Mouse (Mus musculus) kidney, embryonic 14.5 days (tissue): Measurements from ENCODE around the gene Invs. TPM values are rescaled to one million over a fixed set of nuclear protein-coding genes. Genes with fewer than 3 reads are reported as not detected.

ENCODE experiments used
- ATAC-seq: fragments of 200-750 bp; cut with Nextera tagmentation; 2 replicates; pipeline ENCODE4 v1.8.0; 2017; ENCODE audit warnings: moderate number of reproducible peaks, mild to moderate bottlenecking, moderate TSS enrichment, moderate library complexity; ENCODE audit not compliant: low FRiP score, low TSS enrichment
- H3K27ac ChIP-seq: fragments of 300-500 bp; sonication (generic); 2 replicates; pipeline ENCODE4 v1.5.1; 2014; ENCODE audit warnings: low read depth, mild to moderate bottlenecking, low read length, moderate library complexity, mixed read lengths
- H3K27me3 ChIP-seq: fragments of 300-500 bp; sonication (generic); 2 replicates; pipeline ENCODE4 v1.6.1; 2014; ENCODE audit warnings: mild to moderate bottlenecking, low read length; ENCODE audit not compliant: control insufficient read depth, insufficient read depth
- H3K36me3 ChIP-seq: fragments of 300-500 bp; sonication (generic); 2 replicates; pipeline ENCODE4 v1.6.1; 2014; ENCODE audit warnings: low read length, mixed read lengths; ENCODE audit not compliant: control insufficient read depth, insufficient read depth
- H3K4me1 ChIP-seq: fragments of 300-500 bp; sonication (generic); 2 replicates; pipeline ENCODE4 v1.6.1; 2014; ENCODE audit warnings: low read length, mixed read lengths; ENCODE audit not compliant: control insufficient read depth, insufficient read depth
- H3K4me2 ChIP-seq: fragments of 300-500 bp; sonication (generic); replicated peaks from 2 replicates; pipeline ENCODE4 v1.6.1; 2014; ENCODE audit warnings: low read depth, mild to moderate bottlenecking, low read length
- H3K4me3 ChIP-seq: fragments of 300-500 bp; sonication (generic); 2 replicates; pipeline ENCODE4 v1.5.1; 2014; ENCODE audit warnings: mild to moderate bottlenecking, low read length
- H3K9ac ChIP-seq: fragments of 300-500 bp; sonication (generic); 2 replicates; pipeline ENCODE4 v1.6.1; 2014; ENCODE audit warnings: low read depth, mild to moderate bottlenecking, low read length, moderate library complexity
- H3K9me3 ChIP-seq: fragments of 300-500 bp; sonication (generic); 2 replicates; pipeline ENCODE4 v1.6.1; 2016; ENCODE audit warnings: low read length; ENCODE audit not compliant: control insufficient read depth
- WGBS: fragments of 180-500 bp; shearing (Covaris S2); extraction: QIAGEN DNeasy Blood & Tissue Kit; methylation state at CpG from one replicate; pipeline ENCODE4 v1.1.7; 2014; 5-methylcytosine and 5-hydroxymethylcytosine counted together
- polyA plus RNA-seq: library from polyadenylated mRNA; unstranded; fragments of >200 nt; fragmentation: Nextera tagmentation; extraction: Ambion mirVana; gene quantifications from 2 replicates; pipeline ENCODE4 v1.2.1, GENCODE M21; 2014

Invs gene
- polyA plus RNA-seq, result 7.8 and 11.6 TPM in 2 replicates

DNA sequence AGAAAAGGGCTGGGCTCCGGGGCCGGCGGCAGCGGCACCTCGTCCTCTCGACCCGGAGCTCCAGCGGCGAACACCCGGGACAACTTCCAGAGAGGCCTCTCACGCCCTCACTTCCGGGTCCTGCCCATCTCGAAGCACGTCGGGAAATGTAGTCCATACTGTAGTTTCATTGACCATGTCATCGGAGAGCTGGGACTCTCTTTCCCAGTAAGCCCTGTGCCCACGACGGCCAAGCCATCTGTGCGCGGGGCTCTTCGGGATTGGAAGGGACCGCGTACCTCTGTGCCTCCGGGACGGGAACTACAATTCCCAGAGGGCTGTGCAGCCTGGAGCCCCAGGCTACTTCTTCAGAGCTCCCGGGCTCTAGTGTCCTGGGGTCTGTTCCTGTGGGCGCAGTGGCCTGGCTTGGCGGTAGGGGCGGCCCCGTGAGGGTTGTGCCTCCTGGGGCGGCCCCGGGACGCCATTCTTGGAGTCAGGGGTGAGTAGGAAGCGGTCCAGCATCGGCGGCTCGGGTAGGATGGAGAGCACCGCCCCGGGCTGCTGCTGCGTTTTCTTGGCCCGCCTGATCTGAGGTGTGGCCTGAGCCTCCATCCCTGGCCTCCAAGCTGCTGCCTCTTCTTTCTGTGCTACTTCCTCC is at the start of gene Invs, which contains the start of gene Erp44:
TSS of gene Invs (plus strand) at position 263 of the 637 bp plus-strand sequence.
TSS of gene Erp44 (minus strand) at position 61 of the 637 bp plus-strand sequence.
- no peaks in the 10 kb centered on the region for H3K36me3 ChIP-seq

DNA sequence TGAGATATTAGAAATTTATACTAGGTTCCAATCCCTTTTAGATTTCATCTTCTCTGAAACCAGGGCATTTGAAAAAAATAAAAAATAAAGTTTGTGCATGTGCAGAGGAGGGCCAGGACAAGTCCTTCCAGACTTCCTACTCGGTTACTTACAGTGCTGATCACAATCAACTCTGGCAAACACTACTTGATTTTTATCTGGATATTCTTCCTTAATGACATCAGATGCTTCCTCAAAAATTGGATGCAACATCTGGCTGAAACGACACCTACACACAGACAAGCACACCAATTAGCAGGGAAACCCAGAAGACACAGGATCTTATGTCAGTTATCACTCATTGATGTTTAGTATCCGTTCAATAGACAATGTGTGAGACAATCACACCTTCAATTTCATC is 42.8 kb upstream of the Invs start:
- no peak for ATAC-seq
- H3K9ac ChIP-seq, result no peak overlapping the region
- no peaks in the 10 kb centered on the region for H3K4me1 ChIP-seq
- peaks cover 6% of the 10 kb centered on the region; the same call in 1 of the 2 replicates for H3K36me3 ChIP-seq
- H3K27me3 ChIP-seq, result no peaks in the 10 kb centered on the region
- H3K4me2 ChIP-seq, result no peak overlapping the region
- no peak overlapping the region for H3K4me3 ChIP-seq
- no peaks in the 10 kb centered on the region for H3K9me3 ChIP-seq
- WGBS, result 86% methylated on average over 3 of the region's 3 CpGs
- no peak overlapping the region for H3K27ac ChIP-seq

More for the DNA sequence above, at the start of gene Invs, which contains the start of gene Erp44:
- under 1% methylated on average over 41 of the region's 41 CpGs for WGBS
- no peaks in the 10 kb centered on the region for H3K9me3 ChIP-seq
- peak within 1 kb of the TSS; percentile 86 for H3K9ac ChIP-seq
- H3K4me1 ChIP-seq, result peaks cover 6% of the 10 kb centered on the region
- peak within 1 kb of the TSS; percentile 67 for H3K4me2 ChIP-seq
- H3K27ac ChIP-seq, result peak within 1 kb of the TSS; percentile 75
- no peaks in the 10 kb centered on the region for H3K27me3 ChIP-seq
- peak within 1 kb of the TSS; percentile 73 for H3K4me3 ChIP-seq
- peak; percentile 100 for ATAC-seq

DNA sequence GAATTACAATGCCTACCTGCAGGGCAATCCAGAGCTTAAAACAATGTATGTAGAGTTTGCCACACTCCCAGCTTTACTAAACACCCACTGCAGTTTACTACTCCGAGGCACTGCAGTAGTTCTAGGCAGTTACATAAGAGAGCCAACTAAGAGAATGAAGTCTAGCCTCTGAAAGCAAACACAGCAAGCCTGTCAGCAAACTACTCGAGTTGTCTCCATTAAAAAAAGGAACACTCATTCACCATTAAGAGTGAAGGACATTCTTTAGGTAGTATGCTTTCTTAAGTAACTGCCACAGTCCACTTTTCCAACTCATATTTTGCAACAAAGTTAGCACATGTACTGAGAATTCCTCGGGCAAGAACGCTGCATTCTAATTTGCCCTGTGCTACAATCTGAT is 40.5 kb upstream of the Invs start:
- H3K4me3 ChIP-seq, result no peak overlapping the region
- no peaks in the 10 kb centered on the region for H3K9me3 ChIP-seq
- H3K27me3 ChIP-seq, result no peaks in the 10 kb centered on the region
- no peak for ATAC-seq
- peaks cover 6% of the 10 kb centered on the region; the same call in 1 of the 2 replicates for H3K36me3 ChIP-seq
- no peak overlapping the region for H3K27ac ChIP-seq
- no peak overlapping the region for H3K9ac ChIP-seq
- WGBS, result 91% methylated on average over 4 of the region's 4 CpGs
- no peak overlapping the region for H3K4me2 ChIP-seq
- no peaks in the 10 kb centered on the region for H3K4me1 ChIP-seq

DNA sequence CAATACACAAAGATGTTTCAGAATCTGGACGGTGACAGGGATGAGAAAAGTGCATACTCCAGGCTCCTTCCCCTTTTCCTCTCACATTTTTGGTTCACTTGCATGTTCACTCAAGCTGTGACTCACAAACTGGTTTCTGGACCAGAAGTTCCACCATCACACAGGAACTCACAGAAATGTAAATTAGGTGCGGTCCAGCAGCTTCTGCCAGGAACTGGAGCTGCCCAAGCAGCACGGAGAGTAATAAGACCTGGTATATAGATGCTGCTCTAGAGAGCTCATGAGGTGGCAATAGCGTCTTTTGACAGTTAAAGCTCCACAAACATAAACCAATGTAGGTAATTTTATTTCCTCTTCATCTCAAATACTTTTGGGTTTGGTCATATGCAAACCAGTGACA is 37.1 kb upstream of the Invs start:
- Histone ChIP-seq H3K4me2 (no peak overlapping the region), H3K36me3 (0 out of 2 replicates have a peak, but pooled peaks cover 4% of the 10 kb centered on the region), H3K4me1 (no peaks in the 10 kb centered on the region), H3K4me3 (no peak overlapping the region), H3K9ac (no peak overlapping the region), H3K27me3 (no peaks in the 10 kb centered on the region), H3K27ac (no peak overlapping the region), H3K9me3 (no peaks in the 10 kb centered on the region)
- 85% methylated on average over 4 of the region's 4 CpGs for WGBS
- no peak for ATAC-seq

DNA sequence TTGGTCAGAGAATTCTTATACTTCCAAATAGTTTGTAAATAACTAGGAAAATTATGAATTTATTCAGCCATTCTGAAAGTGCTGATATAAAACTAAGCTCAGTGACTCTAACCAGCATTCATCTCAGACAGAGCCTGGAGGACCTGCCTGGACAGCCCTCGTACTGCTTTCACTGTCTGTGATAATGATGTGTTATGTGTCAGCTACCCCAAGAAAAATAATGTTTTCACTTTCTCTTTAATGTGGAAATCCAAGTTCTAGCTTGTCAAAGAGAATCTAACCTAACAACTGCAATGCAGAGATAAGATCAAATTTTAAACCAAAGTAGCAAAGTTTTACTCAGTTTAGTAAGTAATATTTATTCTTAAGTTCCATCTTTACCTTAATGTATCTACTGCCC is 35.8 kb upstream of the Invs start:
- H3K4me2 ChIP-seq, result no peak overlapping the region
- H3K27me3 ChIP-seq, result no peaks in the 10 kb centered on the region
- no peak overlapping the region for H3K4me3 ChIP-seq
- no peak overlapping the region for H3K9ac ChIP-seq
- H3K4me1 ChIP-seq, result no peaks in the 10 kb centered on the region
- H3K27ac ChIP-seq, result no peak overlapping the region
- ATAC-seq, result no peak
- 0 out of 2 replicates have a peak, but pooled peaks cover 4% of the 10 kb centered on the region for H3K36me3 ChIP-seq
- no peaks in the 10 kb centered on the region for H3K9me3 ChIP-seq
- WGBS, result 55% methylated on average over 1 of the region's 1 CpGs

DNA sequence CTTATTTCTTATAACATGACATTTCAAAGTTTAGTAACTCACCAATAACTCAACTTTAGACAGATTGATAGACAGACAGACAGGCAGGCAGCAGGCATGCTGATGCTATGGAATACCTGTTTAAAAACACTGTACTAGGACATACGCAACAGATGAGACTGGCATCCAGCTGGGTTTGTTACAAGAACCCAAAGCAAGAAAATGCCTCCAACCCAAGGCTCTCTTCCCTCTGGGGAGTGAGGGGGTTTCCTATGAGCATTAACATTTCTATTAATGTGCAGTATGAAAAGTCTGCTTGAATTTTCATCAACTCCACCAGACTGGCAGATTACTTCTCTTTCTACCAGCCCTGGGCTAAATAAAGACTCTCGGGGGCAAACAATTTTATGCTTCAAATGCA is 35.3 kb upstream of the Invs start:
- Histone ChIP-seq H3K4me2 (no peak overlapping the region), H3K27ac (no peak overlapping the region), H3K4me1 (no peaks in the 10 kb centered on the region), H3K27me3 (no peaks in the 10 kb centered on the region), H3K4me3 (no peak overlapping the region), H3K9me3 (no peaks in the 10 kb centered on the region), H3K9ac (no peak overlapping the region), H3K36me3 (0 out of 2 replicates have a peak, but pooled peaks cover 1% of the 10 kb centered on the region)
- 90% methylated on average over 2 of the region's 2 CpGs for WGBS
- no peak for ATAC-seq

DNA sequence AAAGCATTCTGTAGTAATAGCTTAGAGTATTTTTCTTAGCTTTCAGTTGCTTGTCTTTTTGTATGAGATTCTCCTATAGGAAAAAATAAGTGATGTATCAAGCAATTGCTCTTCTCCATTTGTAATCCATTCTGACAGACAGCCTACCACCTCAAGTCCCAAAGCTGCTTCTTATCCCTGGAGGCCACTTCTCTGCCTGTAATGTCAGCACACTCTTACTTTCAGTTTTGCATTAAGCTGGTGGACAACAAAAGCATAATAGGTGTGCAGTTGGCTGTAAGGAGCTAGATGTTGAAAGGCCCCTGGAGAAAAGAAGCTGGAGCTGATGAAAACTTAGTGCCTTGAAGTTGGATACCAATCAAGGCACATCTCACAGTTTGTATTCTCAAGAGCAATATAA is 26.3 kb upstream of the Invs start:
- Histone ChIP-seq H3K27ac (no peak overlapping the region), H3K4me3 (no peak overlapping the region), H3K4me2 (no peak overlapping the region), H3K36me3 (no peaks in the 10 kb centered on the region), H3K9ac (no peak overlapping the region), H3K9me3 (no peaks in the 10 kb centered on the region), H3K27me3 (no peaks in the 10 kb centered on the region), H3K4me1 (no peaks in the 10 kb centered on the region)
- no peak for ATAC-seq

DNA sequence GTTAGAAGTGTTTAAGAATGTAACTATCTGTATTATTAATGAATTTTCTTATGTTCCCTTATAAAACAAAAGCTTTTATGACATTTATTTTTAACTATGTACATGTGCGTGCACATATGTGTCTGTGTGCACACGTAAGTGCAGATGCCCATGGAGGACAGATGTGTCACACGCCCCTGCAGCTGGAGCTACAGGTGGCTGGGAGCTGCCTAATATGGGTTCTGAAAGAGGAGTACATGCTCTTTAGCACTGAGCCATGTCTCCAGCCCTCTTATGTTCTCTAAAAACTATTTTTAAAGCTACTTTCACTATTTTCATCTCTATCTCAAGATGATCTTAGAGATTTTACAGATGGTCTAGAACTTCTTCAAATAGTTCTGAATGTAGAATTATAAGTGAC is 21.5 kb upstream of the Invs start:
- Histone ChIP-seq H3K27ac (no peak overlapping the region), H3K9ac (no peak overlapping the region), H3K27me3 (no peaks in the 10 kb centered on the region), H3K36me3 (no peaks in the 10 kb centered on the region), H3K9me3 (no peaks in the 10 kb centered on the region), H3K4me2 (no peak overlapping the region), H3K4me1 (no peaks in the 10 kb centered on the region), H3K4me3 (no peak overlapping the region)
- 98% methylated on average over 3 of the region's 3 CpGs for WGBS
- ATAC-seq, result no peak

DNA sequence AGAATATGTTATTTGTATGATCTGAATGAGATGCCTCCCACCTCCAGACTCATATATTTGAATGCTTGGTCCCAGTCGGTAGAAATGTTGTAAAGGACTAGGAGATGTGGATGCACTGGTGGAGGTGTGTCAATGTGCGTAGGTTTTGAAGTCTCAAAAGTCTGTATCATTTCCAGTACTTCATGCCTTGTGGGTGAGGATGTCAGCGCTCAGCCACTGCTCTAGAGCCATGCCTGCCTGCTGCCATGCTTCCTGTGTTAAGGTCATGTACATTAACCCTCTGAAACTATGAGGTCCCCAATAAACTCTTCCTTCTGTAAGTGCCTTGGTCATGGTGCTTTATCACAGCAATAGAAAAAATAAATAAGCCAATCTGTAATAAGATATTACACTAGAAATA is 11.9 kb upstream of the Invs start:
- no peaks in the 10 kb centered on the region for H3K9me3 ChIP-seq
- H3K4me1 ChIP-seq, result no peaks in the 10 kb centered on the region
- H3K9ac ChIP-seq, result no peak overlapping the region
- no peak for ATAC-seq
- H3K27ac ChIP-seq, result no peak overlapping the region
- H3K36me3 ChIP-seq, result no peaks in the 10 kb centered on the region
- 86% methylated on average over 3 of the region's 3 CpGs for WGBS
- H3K27me3 ChIP-seq, result no peaks in the 10 kb centered on the region
- no peak overlapping the region for H3K4me3 ChIP-seq
- no peak overlapping the region for H3K4me2 ChIP-seq
